Mouse (Mus musculus) liver, adult 2 months (tissue): ENCODE data around the gene Nrip2.

Experiments
- CTCF ChIP-seq: fragments of 200-500 bp; IDR thresholded peaks from 2 replicates; pipeline ENCODE4 v1.5.1; 2011; ENCODE audit warnings: low read depth, low read length, control low read depth
- POLR2A ChIP-seq: fragments of 200-500 bp; IDR thresholded peaks from 2 replicates; pipeline ENCODE4 v1.6.1; 2011; ENCODE audit warnings: low read length, control low read depth; ENCODE audit not compliant: insufficient read depth; ENCODE audit errors: extremely low read depth

GRCm38 (mm10) chr6:128438317-128438870 lies 39.3 kb downstream of the Nrip2 start, which contains the start of gene Fkbp4:
- TF ChIP-seq CTCF = no peak
- peak; percentile 92 for TF ChIP-seq POLR2A
